Mouse (Mus musculus) stomach, embryonic 14.5 days (tissue): ENCODE results near the gene Tsga10. TPM values are rescaled to one million over a fixed set of nuclear protein-coding genes. Genes with fewer than 3 reads are reported as not detected.
"Not testable (repeated sequence)": the region's sequence is repeated elsewhere in the genome, so short reads cannot be mapped to it uniquely, and the experiment has no call there.

Experiments used
- ATAC-seq: fragments of 200-750 bp; cut with Nextera tagmentation; 2 replicates; pipeline ENCODE4 v1.8.0; 2017; ENCODE audit warnings: low read depth, moderate TSS enrichment; ENCODE audit not compliant: insufficient number of reproducible peaks, insufficient read depth, low FRiP score
- H3K27ac ChIP-seq: fragments of 300-500 bp; sonication (generic); 2 replicates; pipeline ENCODE4 v1.5.1; 2014; ENCODE audit warnings: mild to moderate bottlenecking, low read length, moderate library complexity, mixed read lengths
- H3K27me3 ChIP-seq: fragments of 300-500 bp; sonication (generic); 2 replicates; pipeline ENCODE4 v1.6.1; 2014; ENCODE audit warnings: low read length, control low read depth, mixed read lengths; ENCODE audit not compliant: control insufficient read depth, insufficient read depth
- H3K36me3 ChIP-seq: fragments of 300-500 bp; sonication (generic); 2 replicates; pipeline ENCODE4 v1.6.1; 2014; ENCODE audit warnings: mild to moderate bottlenecking, control low read depth, low read length, moderate library complexity, mixed read lengths; ENCODE audit not compliant: control insufficient read depth, insufficient read depth
- H3K4me1 ChIP-seq: fragments of 300-500 bp; sonication (generic); 2 replicates; pipeline ENCODE4 v1.6.1; 2014; ENCODE audit warnings: low read length, control low read depth, mixed read lengths; ENCODE audit not compliant: control insufficient read depth, insufficient read depth
- H3K4me2 ChIP-seq: fragments of 300-500 bp; sonication (generic); replicated peaks from 2 replicates; pipeline ENCODE4 v1.6.1; 2014; ENCODE audit warnings: low read depth, low read length, control low read depth
- H3K4me3 ChIP-seq: fragments of 300-500 bp; sonication (generic); 2 replicates; pipeline ENCODE4 v1.5.1; 2014; ENCODE audit warnings: low read depth, low read length, control low read depth
- H3K9ac ChIP-seq: fragments of 300-500 bp; sonication (generic); replicated peaks from 2 replicates; pipeline ENCODE4 v1.6.1; 2014; ENCODE audit warnings: low read depth, mild to moderate bottlenecking, control low read depth, low read length, moderate library complexity, mixed read lengths
- H3K9me3 ChIP-seq: fragments of 300-500 bp; sonication (generic); 2 replicates; pipeline ENCODE4 v1.6.1; 2016; ENCODE audit warnings: low read depth, low read length, control low read depth; ENCODE audit not compliant: control insufficient read depth
- WGBS: fragments of 180-500 bp; shearing (Covaris S2); extraction: QIAGEN DNeasy Blood & Tissue Kit; methylation state at CpG from one replicate; pipeline ENCODE4 v1.1.7; 2014; 5-methylcytosine and 5-hydroxymethylcytosine counted together
- polyA plus RNA-seq: library from polyadenylated mRNA; unstranded; fragments of >200 nt; fragmentation: Nextera tagmentation; extraction: Ambion mirVana; gene quantifications from 2 replicates; pipeline ENCODE4 v1.2.1, GENCODE M21; 2014

Tsga10 gene
- polyA plus RNA-seq, 1 experiment from 2014 or later, result 6.1 TPM

- H3K9me3 ChIP-seq, H3K27me3 ChIP-seq, H3K4me3 ChIP-seq, H3K4me1 ChIP-seq, H3K9ac ChIP-seq, H3K36me3 ChIP-seq, H3K27ac ChIP-seq, H3K4me2 ChIP-seq: not testable (repeated sequence)
- ATAC-seq, result 0 out of 2 replicates have a peak, but pooled peaks have one; percentile 23
- 71% methylated on average over 1 of the region's 1 CpGs for WGBS
These were observed 63.9 kb downstream of the Tsga10 start for GRCm38 (mm10) chr1:37802291-37802690.

GRCm38 (mm10) chr1:37800298-37800697, 65.9 kb downstream of the Tsga10 start:
- Histone ChIP-seq H3K27ac (no peak overlapping the region), H3K4me1 (no peaks in the 10 kb centered on the region), H3K9ac (no peak overlapping the region), H3K9me3 (no peaks in the 10 kb centered on the region), H3K36me3 (no peaks in the 10 kb centered on the region), H3K4me2 (no peak overlapping the region), H3K4me3 (no peak overlapping the region), H3K27me3 (no peaks in the 10 kb centered on the region)
- no peak for ATAC-seq
- 90% methylated on average over 2 of the region's 2 CpGs for WGBS

GRCm38 (mm10) chr1:37799505-37799904, 66.7 kb downstream of the Tsga10 start:
- WGBS, result 68% methylated on average over 3 of the region's 3 CpGs
- H3K27me3 ChIP-seq, result no peaks in the 10 kb centered on the region

GRCm38 (mm10) chr1:37759407-37759806, 106.8 kb downstream of the Tsga10 start:
- no peaks in the 10 kb centered on the region for H3K36me3 ChIP-seq

More at GRCm38 (mm10) chr1:37799505-37799904, 66.7 kb downstream of the Tsga10 start:
- H3K27ac ChIP-seq, result no peak overlapping the region
- ATAC-seq, result no peak
- H3K36me3 ChIP-seq, result no peaks in the 10 kb centered on the region
- no peak overlapping the region for H3K4me2 ChIP-seq
- no peak overlapping the region for H3K9ac ChIP-seq
- H3K4me1 ChIP-seq, result no peaks in the 10 kb centered on the region
- H3K9me3 ChIP-seq, result no peaks in the 10 kb centered on the region
- no peak overlapping the region for H3K4me3 ChIP-seq

GRCm38 (mm10) chr1:37744650-37745259, 121.5 kb downstream of the Tsga10 start:
- Histone ChIP-seq H3K9ac (no peak overlapping the region), H3K27ac (no peak overlapping the region), H3K36me3 (no peaks in the 10 kb centered on the region), H3K4me2 (no peak overlapping the region), H3K4me1 (no peaks in the 10 kb centered on the region), H3K27me3 (no peaks in the 10 kb centered on the region), H3K4me3 (no peak overlapping the region), H3K9me3 (no peaks in the 10 kb centered on the region)
- WGBS, result 75% methylated on average over 9 of the region's 9 CpGs
- ATAC-seq, result no peak

More at GRCm38 (mm10) chr1:37759407-37759806, 106.8 kb downstream of the Tsga10 start:
- no peak overlapping the region for H3K27ac ChIP-seq
- no peaks in the 10 kb centered on the region for H3K9me3 ChIP-seq
- H3K27me3 ChIP-seq, result no peaks in the 10 kb centered on the region
- H3K9ac ChIP-seq, result no peak overlapping the region
- H3K4me3 ChIP-seq, result no peak overlapping the region
- H3K4me2 ChIP-seq, result no peak overlapping the region
- no peaks in the 10 kb centered on the region for H3K4me1 ChIP-seq
- no peak for ATAC-seq

- Histone ChIP-seq H3K4me3 (no peak overlapping the region), H3K27me3 (no peaks in the 10 kb centered on the region), H3K9ac (no peak overlapping the region), H3K4me2 (no peak overlapping the region), H3K9me3 (no peaks in the 10 kb centered on the region), H3K4me1 (no peaks in the 10 kb centered on the region), H3K36me3 (no peaks in the 10 kb centered on the region), H3K27ac (no peak overlapping the region)
- 59% methylated on average over 14 of the region's 14 CpGs for WGBS
- ATAC-seq, result no peak
These were observed 123.5 kb downstream of the Tsga10 start for GRCm38 (mm10) chr1:37742602-37743270.

GRCm38 (mm10) chr1:37742126-37742525, 124.1 kb downstream of the Tsga10 start:
- Histone ChIP-seq H3K27ac (no peak overlapping the region), H3K4me2 (no peak overlapping the region), H3K36me3 (no peaks in the 10 kb centered on the region), H3K9me3 (no peaks in the 10 kb centered on the region), H3K9ac (no peak overlapping the region), H3K4me3 (no peak overlapping the region), H3K4me1 (no peaks in the 10 kb centered on the region), H3K27me3 (no peaks in the 10 kb centered on the region)
- 81% methylated on average over 11 of the region's 11 CpGs for WGBS
- ATAC-seq, result no peak

GRCm38 (mm10) chr1:37740161-37740802, 125.9 kb downstream of the Tsga10 start:
- no peak overlapping the region for H3K4me3 ChIP-seq
- H3K36me3 ChIP-seq, result no peaks in the 10 kb centered on the region
- H3K4me1 ChIP-seq, result no peaks in the 10 kb centered on the region
- H3K9ac ChIP-seq, result no peak overlapping the region
- no peak for ATAC-seq
- H3K27me3 ChIP-seq, result no peaks in the 10 kb centered on the region
- H3K4me2 ChIP-seq, result no peak overlapping the region
- H3K9me3 ChIP-seq, result no peaks in the 10 kb centered on the region
- H3K27ac ChIP-seq, result no peak overlapping the region
- 56% methylated on average over 8 of the region's 8 CpGs for WGBS
